Mouse (Mus musculus) thymus, adult 2 months (tissue): ENCODE data around the gene Slc38a3.

ENCODE experiments used
- CTCF ChIP-seq: fragments of 200-500 bp; IDR thresholded peaks from 2 replicates; pipeline ENCODE4 v1.5.1; 2012; ENCODE audit warnings: mild to moderate bottlenecking, control low read depth, low read length, moderate library complexity, borderline replicate concordance; ENCODE audit not compliant: control insufficient read depth, poor library complexity, insufficient read depth; ENCODE audit errors: extremely low read depth
- POLR2A ChIP-seq: fragments of 200-500 bp; IDR thresholded peaks from 2 replicates; pipeline ENCODE4 v1.6.1; 2012; ENCODE audit warnings: mild to moderate bottlenecking, low read length, control low read depth, moderate library complexity; ENCODE audit not compliant: control insufficient read depth, poor library complexity, insufficient read depth; ENCODE audit errors: extremely low read depth

DNA sequence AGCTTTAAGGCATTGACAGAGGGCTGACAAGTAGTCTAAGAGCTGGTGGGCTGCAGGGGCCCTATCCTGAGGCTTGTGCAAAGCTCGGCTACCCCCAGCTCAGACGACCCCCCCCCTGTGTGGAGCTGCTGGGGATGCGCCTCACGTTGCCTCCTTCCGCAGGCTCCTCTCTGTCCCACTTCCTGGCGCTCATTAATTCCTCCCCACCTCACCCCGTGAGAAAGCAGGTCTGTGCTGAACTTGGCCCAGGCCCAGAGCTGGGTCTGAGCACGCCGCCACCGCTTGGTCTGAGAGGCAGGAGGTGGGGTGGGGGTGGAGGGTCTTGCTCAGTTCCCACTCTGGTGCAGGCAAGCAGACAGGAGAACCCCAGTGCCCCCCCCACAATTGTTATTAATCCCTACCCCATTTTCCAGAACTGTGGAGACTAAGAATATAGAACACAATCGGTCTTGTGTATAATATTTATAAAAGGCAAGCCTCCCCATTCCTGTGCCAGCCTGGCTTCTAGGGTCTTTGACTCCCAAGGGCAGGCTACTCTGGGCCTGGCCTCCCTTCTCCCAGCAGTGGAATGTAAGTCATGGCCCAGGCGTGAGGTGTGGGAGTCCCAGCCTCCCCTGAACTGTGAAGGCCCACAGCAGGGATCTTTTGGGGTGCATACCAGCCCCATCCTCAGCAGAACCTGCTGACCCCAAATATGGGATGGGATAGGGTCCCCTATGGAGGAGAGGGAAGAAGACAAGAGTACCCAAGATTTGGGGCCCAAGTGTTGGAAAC lies 18.4 kb downstream of the Slc38a3 start:
- TF ChIP-seq POLR2A = no peak
- no peak for TF ChIP-seq CTCF
